Mouse (Mus musculus) layer of hippocampus, postnatal 25 days (tissue): ENCODE measurements at regions not wholly inside any gene's neighbourhood (a gene's known extent, or its start where the extent isn't known, plus 50 kb on each side); places are given as distances from the start of the nearest gene placed in this dataset.

Experiments
- DNase-seq, 2 experiments: peaks; one replicate each; pipeline ENCODE4 v3.0.0; 2022; ENCODE audit warnings: mixed read lengths in 2 of 2, low spot score in 1 of 2; ENCODE audit errors: extremely low spot score in 1 of 2

DNA sequence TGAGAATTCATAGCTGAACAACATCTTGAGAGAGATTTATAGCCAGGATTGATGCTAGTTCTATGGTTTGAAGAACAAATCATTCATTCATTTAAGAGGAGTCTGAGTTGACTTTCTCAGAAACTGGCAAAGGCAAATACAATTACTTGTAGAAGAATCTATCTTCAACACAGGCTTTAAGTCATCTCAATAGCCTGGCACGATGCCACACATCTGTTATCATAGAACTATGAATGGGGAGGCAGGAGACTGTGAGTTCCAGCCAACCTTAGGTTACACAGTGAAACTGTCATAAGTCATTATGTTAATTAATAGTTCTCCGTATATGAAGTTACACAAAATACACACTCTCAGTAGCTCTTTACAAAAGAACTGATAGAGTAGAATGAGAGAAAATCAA, 231.9 kb upstream of the Impg1 start:
- no peak for DNase-seq

DNA sequence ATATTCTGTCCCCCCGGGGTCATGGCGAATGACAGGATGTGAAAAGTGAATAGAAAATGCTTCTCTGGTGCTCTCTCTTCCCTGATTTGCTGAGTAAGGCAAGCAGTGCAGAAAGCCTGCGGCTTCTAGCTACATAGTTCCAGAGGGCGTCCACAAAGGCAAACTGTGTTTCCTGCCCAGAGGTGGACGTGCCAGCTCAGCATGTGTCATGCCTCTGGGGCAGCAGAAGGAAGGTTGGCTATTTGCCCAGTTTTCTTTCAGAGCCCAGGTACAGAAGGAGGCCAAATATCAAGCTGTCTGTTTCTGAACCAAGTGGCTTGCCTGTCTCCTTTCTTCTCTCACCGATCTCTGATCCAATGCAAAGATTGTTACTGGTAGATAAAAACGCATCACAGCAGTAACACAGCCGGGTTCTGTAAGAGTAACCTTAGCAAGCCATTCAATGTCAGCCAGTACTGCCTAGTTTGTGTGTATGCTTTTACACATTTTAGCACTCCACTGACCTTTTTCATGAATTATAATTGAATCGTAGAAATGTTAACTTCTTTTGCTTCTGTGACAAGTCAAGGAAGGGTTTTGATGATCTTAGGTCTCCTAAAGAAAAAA, 223.3 kb upstream of the Impg1 start:
- DNase-seq = no peak

DNA sequence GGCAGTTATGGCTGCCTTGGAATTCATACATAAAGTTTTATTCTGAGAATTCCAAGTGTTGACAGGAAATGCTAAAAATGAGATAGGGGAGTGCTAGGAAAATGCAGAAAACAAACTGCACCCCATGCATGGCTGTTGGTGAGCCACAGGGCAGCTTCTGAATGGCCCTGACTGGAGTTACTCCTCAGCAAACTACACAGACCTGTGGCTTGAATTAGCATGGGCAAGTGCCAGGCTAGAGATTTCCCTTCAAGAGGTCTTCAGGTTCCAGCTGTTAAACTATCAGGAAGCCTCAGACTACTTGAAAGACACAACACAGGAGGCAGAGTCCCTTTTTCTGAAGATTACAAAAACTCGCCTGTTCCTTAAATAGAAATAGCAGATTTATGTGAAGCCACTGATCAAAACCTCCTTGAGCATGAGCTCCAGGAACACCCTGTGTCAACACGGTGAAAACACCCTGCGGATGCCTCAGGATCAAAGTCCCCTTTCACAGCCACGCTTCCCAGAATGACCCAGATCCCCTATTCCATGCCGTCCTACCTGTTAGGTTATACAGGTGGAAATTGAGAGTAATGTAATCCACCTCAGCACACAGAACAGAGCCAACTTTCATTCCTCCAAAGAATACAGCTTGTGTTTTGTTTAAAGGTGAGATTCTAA, 217.9 kb upstream of the Impg1 start:
- no peak for DNase-seq

DNA sequence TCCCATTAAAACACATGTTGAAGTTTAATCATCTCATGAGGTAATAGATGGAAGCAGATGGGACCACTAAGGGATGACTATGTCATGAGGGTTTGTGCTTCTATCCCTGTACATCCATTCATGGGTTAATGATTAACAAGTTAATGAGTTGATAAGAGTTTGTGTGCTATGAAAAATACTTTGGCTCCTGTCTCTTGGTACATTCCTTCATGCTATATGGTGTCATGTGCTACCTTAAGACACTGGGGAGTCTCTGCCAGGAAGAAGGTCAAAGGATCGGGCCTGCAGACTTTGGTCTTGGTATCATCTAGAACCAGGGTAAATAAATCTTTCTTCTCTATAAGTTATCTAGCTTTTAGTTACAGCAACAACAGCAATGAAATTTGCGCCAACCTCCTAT, 216.4 kb upstream of the Impg1 start:
- no peak for DNase-seq

DNA sequence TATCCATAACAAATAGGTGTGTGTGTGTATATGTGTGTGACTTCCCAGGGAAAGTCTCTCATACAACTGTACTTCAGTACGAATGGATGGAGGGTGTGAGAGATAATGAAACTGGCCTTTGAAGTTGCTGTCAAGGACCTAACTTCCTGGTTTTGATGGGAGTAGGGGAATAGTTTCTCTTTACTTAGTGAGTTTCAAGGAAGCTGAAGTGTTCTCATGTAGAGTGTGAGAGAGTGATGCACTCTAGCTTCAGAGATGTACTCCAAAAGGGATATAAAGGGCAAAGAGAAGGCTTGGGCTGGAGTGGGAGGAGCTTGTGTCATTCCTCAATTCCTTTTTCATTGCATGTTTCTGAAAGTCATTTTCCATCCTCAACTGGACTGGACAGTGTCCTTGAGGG, 206.2 kb upstream of the Impg1 start:
- no peak for DNase-seq

DNA sequence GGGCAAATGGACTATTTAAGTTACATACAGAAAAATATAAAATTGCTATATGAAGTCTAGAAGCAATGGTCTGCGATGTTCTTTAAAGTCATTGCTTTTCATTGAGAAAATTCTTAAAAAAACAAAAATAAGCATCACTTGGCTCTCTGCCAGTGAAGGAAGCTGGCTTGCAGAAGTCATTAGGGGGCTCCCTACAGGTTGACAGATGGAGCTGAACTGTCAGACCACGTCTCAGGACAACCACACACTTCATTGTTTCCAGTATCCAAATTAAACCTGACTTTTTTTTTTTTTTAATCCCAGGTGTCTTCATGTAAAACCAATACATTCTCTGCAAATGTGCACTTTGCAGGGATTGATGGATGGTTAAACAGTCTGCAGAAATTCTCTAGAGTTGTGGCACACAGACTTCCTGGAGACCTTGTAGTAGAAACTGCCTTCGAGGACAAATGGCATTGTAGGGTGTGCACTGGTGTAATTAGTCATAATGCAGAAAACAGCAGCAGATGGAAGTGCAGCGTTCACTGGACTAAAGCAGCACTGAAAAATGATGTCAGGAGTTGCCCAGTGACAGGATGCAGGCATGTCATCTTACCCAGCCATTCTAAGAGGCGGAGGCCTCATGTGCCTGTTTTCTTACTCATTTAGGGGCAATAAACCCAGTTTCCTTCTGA, 203.4 kb upstream of the Impg1 start:
- DNase-seq = no peak

DNA sequence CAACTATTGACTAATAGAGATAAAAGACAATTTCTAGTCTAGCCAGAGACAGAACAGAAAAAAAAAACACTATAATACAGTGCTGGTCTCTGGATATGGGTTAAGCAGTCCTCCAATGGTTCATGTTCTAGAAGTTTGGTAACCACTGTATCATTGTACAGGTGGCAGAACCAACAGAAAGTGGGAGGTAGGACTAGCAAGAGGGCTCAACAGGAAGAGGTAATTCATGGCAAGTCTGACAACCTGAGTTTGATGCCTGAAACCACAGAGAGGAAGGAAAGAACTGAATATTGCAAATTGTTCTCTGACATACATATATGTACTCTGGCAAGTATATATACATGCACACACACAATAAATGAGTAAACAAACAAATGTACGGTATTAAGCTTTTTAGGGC, 193.5 kb upstream of the Impg1 start:
- DNase-seq = no peak

DNA sequence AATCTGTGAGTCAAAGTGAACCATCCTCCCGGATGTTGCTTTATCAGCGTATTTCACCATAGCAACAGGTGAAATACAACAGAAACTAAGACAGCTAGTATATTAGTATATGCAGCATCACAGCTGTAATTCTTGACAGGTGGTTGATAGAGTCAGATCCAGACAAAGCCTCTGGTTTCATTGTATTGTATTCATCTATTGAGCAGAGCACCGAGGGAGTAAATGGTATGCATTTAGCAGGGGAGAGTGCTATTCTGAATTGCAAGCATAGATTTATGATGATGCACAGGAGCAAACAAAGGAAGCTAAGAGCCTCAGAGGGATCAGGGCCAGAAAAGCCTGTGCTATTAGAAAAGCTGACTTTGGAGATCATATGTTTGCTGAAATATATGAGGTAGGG, 149.8 kb upstream of the Impg1 start:
- no peak for DNase-seq

DNA sequence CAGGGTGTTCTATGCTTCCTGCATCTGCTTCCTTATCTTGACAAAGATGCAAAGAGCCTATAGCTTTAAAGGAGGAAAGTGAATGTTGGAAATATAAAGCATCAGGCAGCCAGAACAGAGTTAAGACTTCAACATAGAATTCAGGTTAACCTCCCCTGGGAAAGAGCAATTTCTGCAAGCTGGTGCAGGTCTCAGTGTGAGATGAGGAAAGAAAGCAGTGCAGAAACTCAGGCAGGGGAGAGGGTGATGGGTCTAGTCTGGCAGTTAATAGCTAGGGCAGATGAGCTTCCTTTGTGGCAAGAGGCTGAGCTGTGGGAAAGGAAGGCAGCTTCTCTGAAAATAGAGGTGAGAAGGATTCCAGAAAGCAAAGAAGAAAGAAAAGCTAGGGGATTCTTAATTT, 134.7 kb upstream of the Impg1 start:
- DNase-seq = no peak

DNA sequence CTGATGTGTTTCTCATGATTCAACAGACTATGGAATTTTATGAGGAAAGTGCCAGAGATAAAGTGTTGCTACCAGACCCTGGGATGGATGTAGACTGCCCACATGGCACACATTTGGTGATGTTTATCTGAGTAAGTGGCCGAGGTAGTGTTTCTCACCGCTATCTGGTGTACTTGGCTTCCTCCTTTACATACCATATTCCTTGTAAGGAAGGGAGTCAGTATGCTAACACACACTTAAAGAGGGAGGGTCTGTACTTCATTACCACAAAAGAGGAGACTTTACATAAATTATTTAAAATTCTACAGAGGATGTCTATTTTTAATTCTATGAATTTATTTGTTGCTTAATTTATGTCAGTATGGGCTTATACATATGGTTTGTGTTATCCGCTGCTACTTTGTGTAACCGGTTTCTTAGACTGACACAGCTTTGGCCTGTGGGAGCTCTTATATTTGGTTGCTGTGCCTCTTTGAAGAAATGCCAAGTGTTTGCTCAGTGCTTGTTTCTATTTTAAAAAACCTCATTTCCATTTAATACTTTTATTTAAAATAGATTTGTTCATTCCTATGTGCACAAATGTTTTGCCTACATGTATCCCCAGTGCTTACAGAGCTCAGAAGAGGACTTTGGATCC, 100.2 kb upstream of the Impg1 start:
- DNase-seq = no peak

DNA sequence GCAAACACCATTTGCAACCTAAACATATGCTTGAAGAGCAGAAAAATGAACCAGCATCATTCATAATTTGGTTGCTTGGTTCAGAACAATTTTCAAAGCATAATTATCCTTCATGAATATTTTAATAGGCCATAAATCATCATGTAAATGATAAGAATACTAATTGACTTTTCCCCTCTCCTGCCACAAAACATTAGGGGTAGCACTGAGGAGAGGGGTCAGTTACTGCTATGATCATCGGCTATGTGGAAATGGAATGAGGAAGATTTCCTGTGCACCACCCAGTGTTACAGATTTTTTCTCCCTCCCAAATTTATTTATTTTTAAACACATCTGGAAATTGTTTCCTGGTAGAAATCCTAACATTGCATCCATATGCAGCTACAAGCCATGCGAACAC, 98.4 kb upstream of the Impg1 start:
- DNase-seq = no peak

DNA sequence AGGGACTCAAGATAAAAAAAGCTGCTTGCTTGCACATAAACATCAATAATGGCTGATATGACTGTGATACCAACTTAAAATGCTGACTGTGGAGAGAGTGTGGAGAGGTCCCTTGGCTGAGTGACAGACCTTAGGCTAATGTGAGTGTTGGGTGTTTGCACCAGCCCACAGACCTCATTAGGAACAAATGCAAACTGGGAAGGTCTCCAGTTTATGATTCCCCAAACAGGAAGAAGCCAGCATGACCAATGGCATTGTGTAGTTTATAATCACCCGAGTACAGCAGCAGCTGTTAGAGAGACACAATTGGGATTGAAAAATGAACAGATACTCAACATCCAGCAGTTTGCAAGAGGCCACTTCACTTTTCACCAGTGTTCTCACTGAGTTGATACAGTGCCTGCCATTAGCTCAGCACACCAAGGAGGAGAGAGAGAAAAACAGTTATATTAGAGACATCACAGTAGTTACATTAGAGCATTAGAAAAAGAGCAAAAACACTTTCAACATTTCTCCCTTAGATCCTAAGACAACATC, 90.3 kb upstream of the Impg1 start:
- DNase-seq = no peak
